Mouse (Mus musculus) megakaryocyte, embryonic 14.5 days (primary cell): ENCODE results near the gene Smurf1.

Experiments used
- FLI1 ChIP-seq: IDR thresholded peaks from 2 replicates; pipeline ENCODE4 v1.6.1; 2012; ENCODE audit warnings: low read length, inconsistent platforms, mixed read lengths
- GATA1 ChIP-seq: IDR thresholded peaks from 3 replicates; pipeline ENCODE4 v1.6.1; 2012; ENCODE audit warnings: mixed read lengths, low read length, inconsistent platforms, borderline replicate concordance

DNA sequence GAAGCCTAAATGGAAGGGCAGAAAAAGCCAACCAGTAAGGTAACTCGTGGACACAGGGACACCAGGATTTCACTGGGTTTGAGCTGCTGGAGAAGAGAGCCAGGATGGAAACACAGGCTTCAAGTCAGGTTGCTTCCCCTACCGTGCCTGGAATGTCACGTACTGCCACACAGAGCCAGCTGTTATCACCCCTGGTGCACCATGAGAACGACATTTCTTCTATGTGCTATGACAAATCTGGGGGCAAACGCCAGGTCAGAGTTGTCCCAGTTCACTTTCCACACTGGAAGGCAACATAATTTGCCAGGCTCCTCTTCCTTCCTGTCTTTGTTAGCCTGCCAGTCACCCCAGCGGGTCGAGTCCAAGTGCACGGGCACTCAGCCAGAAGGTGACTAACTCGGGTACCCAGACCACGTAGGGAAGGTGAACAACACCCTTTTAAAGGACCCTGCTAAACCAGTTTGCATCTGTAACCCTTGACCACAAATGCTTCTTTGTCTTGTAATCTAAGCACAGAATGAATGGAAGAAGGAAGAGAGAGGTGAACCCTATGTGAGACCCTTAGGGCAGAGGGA is 13.0 kb upstream of the Smurf1 start:
- TF ChIP-seq GATA1 = no peak
- TF ChIP-seq FLI1 = no peak
